21 mouse cellular contexts compared by ENCODE assay signal in genomic region chr4:119668185-119668584, GRCm38 (mm10). TPM values are rescaled to one million over a fixed set of nuclear protein-coding genes. Genes with fewer than 3 reads are reported as not detected.
"Had no signal": no experiment of that assay in that cellular context is flagged by ENCODE, and none has a peak within 500 bp of the region (broad histone marks: within the 10 kb centered on the region; RNA-seq: fewer than 3 reads in every experiment).

No protein-coding gene starts in this region.

- DNase-seq: lung, adult 18-20 months; lung, embryonic 14.5 days; lung, postnatal 10 days; lung, postnatal 4 days; right cerebral cortex, adult 18-20 months; right cerebral cortex, postnatal 25 days; right cerebral cortex, postnatal 4 days; thymus, adult 18-20 months; thymus, postnatal 25 days had no signal

- H3K4me3 ChIP-seq: liver, embryonic 12.5 days; midbrain, embryonic 10.5 days; midbrain, embryonic 13.5 days; myocyte; neural tube, embryonic 13.5 days; neural tube, embryonic 15.5 days had no signal

- H3K9me3 ChIP-seq: liver, embryonic 12.5 days; midbrain, embryonic 10.5 days; midbrain, embryonic 13.5 days; neural tube, embryonic 13.5 days; neural tube, embryonic 15.5 days had no signal

- H3K4me1 ChIP-seq: liver, embryonic 12.5 days had no signal

- H3K36me3 ChIP-seq: liver, embryonic 12.5 days; midbrain, embryonic 10.5 days; midbrain, embryonic 13.5 days; neural tube, embryonic 13.5 days; neural tube, embryonic 15.5 days had no signal

- H3K27me3 ChIP-seq: midbrain, embryonic 13.5 days; neural tube, embryonic 13.5 days; neural tube, embryonic 15.5 days had no signal

- ATAC-seq: liver, embryonic 12.5 days; midbrain, embryonic 13.5 days; midbrain, embryonic 16.5 days had no signal

RNA-seq across cellular contexts. Expression of gene Guca2b, which starts 9.4 kb away (rescaled TPM):
- total RNA-seq: megakaryocyte-erythroid progenitor cell, adult 5-6 weeks had no signal
- polyA plus RNA-seq: lung, embryonic 14.5 days; lung, embryonic 16.5 days; midbrain, embryonic 10.5 days; midbrain, embryonic 13.5 days; midbrain, embryonic 16.5 days; myocyte; neural tube, embryonic 11.5 days; neural tube, embryonic 13.5 days; neural tube, embryonic 15.5 days; stomach, embryonic 14.5 days had no signal

RNA-seq across cellular contexts. Expression of gene Guca2a, which starts 30.7 kb away (rescaled TPM):
- total RNA-seq: megakaryocyte-erythroid progenitor cell, adult 5-6 weeks had no signal
- polyA plus RNA-seq: liver, embryonic 12.5 days; liver, embryonic 14.5 days; midbrain, embryonic 10.5 days; midbrain, embryonic 13.5 days; midbrain, embryonic 16.5 days; myocyte; neural tube, embryonic 11.5 days; neural tube, embryonic 13.5 days; neural tube, embryonic 15.5 days; stomach, embryonic 14.5 days had no signal
